12 mouse cellular contexts compared by ENCODE assay signal in genomic region chr4:120890754-120891440, GRCm38 (mm10). TPM values are rescaled to one million over a fixed set of nuclear protein-coding genes. Genes with fewer than 3 reads are reported as not detected.
DNase-seq lines count a peak whose midpoint lies in the region; ATAC-seq and TF ChIP-seq lines count a peak whose summit lies in the region.
"Had no signal": no experiment of that assay in that cellular context is flagged by ENCODE, and none has a peak within 500 bp of the region (broad histone marks: within the 10 kb centered on the region; RNA-seq: fewer than 3 reads in every experiment).

No protein-coding gene starts in this region.

- peak; percentile 96 for DNase-seq in cerebellum, adult 11-12 months
- DNase-seq in embryonic facial prominence, embryonic 14.5 days (ENCODE audit: low spot score): peak; percentile 80
- DNase-seq in limb, embryonic 14.5 days (ENCODE audit: low spot score): peak; percentile 7
- DNase-seq in adrenal gland, postnatal 25 days: no peak
- no peak for DNase-seq in T-cell, adult 2 months (ENCODE audit: low spot score)
- DNase-seq: adrenal gland, postnatal 36 days; gastrocnemius, adult 2 months had no signal

- 55% methylated on average over 11 of the region's 11 CpGs for WGBS in forebrain, embryonic 12.5 days
- 57% methylated on average over 11 of the region's 11 CpGs for WGBS in forebrain, embryonic 15.5 days
- 54% methylated on average over 11 of the region's 11 CpGs for WGBS in embryonic facial prominence, embryonic 14.5 days
- WGBS in limb, embryonic 14.5 days: 42% methylated on average over 11 of the region's 11 CpGs

- no peak for TF ChIP-seq POLR2A in limb, embryonic 14.5 days (IDR thresholded peaks at IDR 0.05; ENCODE audit: borderline replicate concordance, extremely low read depth, insufficient read depth, insufficient read length)

- no peak overlapping the region for H3K4me2 ChIP-seq in forebrain, embryonic 12.5 days
- no peak overlapping the region for H3K4me2 ChIP-seq in forebrain, embryonic 15.5 days (replicated peaks)
- no peak overlapping the region for H3K4me2 ChIP-seq in embryonic facial prominence, embryonic 14.5 days (ENCODE audit: low read depth, low read length)
- H3K4me2 ChIP-seq in limb, embryonic 14.5 days (replicated peaks; ENCODE audit: low read depth, low read length, severe bottlenecking): no peak overlapping the region

- no peak overlapping the region for H3K4me3 ChIP-seq in forebrain, embryonic 12.5 days (replicated peaks)
- no peak overlapping the region for H3K4me3 ChIP-seq in forebrain, embryonic 15.5 days
- H3K4me3 ChIP-seq in embryonic facial prominence, embryonic 14.5 days (ENCODE audit: low read depth, low read length): no peak overlapping the region
- no peak overlapping the region for H3K4me3 ChIP-seq in limb, embryonic 14.5 days (replicated peaks; ENCODE audit: low read length)
- H3K4me3 ChIP-seq: gastrocnemius, adult 2 months had no signal

- peaks cover 17% of the 10 kb centered on the region for H3K4me1 ChIP-seq in forebrain, embryonic 12.5 days
- H3K4me1 ChIP-seq in forebrain, embryonic 15.5 days: peaks cover 4% of the 10 kb centered on the region
- H3K4me1 ChIP-seq in embryonic facial prominence, embryonic 14.5 days (ENCODE audit: control insufficient read depth, insufficient read depth, low read length): peaks cover 7% of the 10 kb centered on the region; the same call in 1 of the 2 replicates
- H3K4me1 ChIP-seq in limb, embryonic 14.5 days (ENCODE audit: control insufficient read depth, insufficient read depth, low read length): peaks cover 2% of the 10 kb centered on the region; the same call in 1 of the 2 replicates

- H3K27me3 ChIP-seq in forebrain, embryonic 12.5 days: no peaks in the 10 kb centered on the region; the same call in 1 of the 2 replicates
- H3K27me3 ChIP-seq in forebrain, embryonic 15.5 days: no peaks in the 10 kb centered on the region
- H3K27me3 ChIP-seq in embryonic facial prominence, embryonic 14.5 days (replicated peaks; ENCODE audit: control insufficient read depth, insufficient read depth, low read length): no peaks in the 10 kb centered on the region
- no peaks in the 10 kb centered on the region for H3K27me3 ChIP-seq in limb, embryonic 14.5 days (ENCODE audit: control insufficient read depth, insufficient read depth, low read length)
- H3K27me3 ChIP-seq: Patski had no signal

- no peak overlapping the region for H3K9ac ChIP-seq in forebrain, embryonic 12.5 days
- H3K9ac ChIP-seq in forebrain, embryonic 15.5 days (replicated peaks): no peak overlapping the region
- H3K9ac ChIP-seq in embryonic facial prominence, embryonic 14.5 days (ENCODE audit: low read depth, low read length): no peak overlapping the region
- no peak overlapping the region for H3K9ac ChIP-seq in limb, embryonic 14.5 days (ENCODE audit: low read depth, low read length, severe bottlenecking)

- peak; percentile 52 for ATAC-seq in forebrain, embryonic 12.5 days (ENCODE audit: low FRiP score)
- ATAC-seq in forebrain, embryonic 15.5 days (replicated peaks): no peak
- ATAC-seq in embryonic facial prominence, embryonic 14.5 days (ENCODE audit: low read depth): peak; percentile 67; the same call in 1 of the 2 replicates
- ATAC-seq in limb, embryonic 14.5 days (ENCODE audit: low FRiP score, low read depth): peak; percentile 70
- no peak for ATAC-seq in granulocyte monocyte progenitor cell, adult 5-6 weeks (replicated peaks; ENCODE audit: poor library complexity, severe bottlenecking)
- ATAC-seq: Patski had no signal

- H3K9me3 ChIP-seq in forebrain, embryonic 12.5 days: no peaks in the 10 kb centered on the region
- no peaks in the 10 kb centered on the region for H3K9me3 ChIP-seq in forebrain, embryonic 15.5 days
- H3K9me3 ChIP-seq in embryonic facial prominence, embryonic 14.5 days (ENCODE audit: control insufficient read depth, low read length): no peaks in the 10 kb centered on the region
- H3K9me3 ChIP-seq in limb, embryonic 14.5 days (ENCODE audit: control insufficient read depth, low read length): no peaks in the 10 kb centered on the region

- H3K36me3 ChIP-seq in forebrain, embryonic 12.5 days (replicated peaks): no peaks in the 10 kb centered on the region
- H3K36me3 ChIP-seq in forebrain, embryonic 15.5 days: no peaks in the 10 kb centered on the region
- H3K36me3 ChIP-seq in embryonic facial prominence, embryonic 14.5 days (ENCODE audit: control insufficient read depth, insufficient read depth, low read length): no peaks in the 10 kb centered on the region
- no peaks in the 10 kb centered on the region for H3K36me3 ChIP-seq in limb, embryonic 14.5 days (ENCODE audit: control insufficient read depth, insufficient read depth, low read length)

- H3K27ac ChIP-seq in forebrain, embryonic 12.5 days: no peak overlapping the region; the same call in 1 of the 2 replicates
- H3K27ac ChIP-seq in forebrain, embryonic 15.5 days (replicated peaks): no peak overlapping the region
- no peak overlapping the region for H3K27ac ChIP-seq in embryonic facial prominence, embryonic 14.5 days (replicated peaks; ENCODE audit: low read depth, low read length)
- no peak overlapping the region for H3K27ac ChIP-seq in limb, embryonic 14.5 days (replicated peaks; ENCODE audit: low read depth, low read length)
- H3K27ac ChIP-seq: gastrocnemius, adult 2 months; kidney, postnatal 0 days had no signal

RNA-seq across cellular contexts. Expression of gene Exo5, which starts 33.9 kb away (rescaled TPM):
- polyA plus RNA-seq in forebrain, embryonic 12.5 days (2016; fragmentation: Nextera tagmentation; extraction: Ambion mirVana): 36.3 and 38.3 TPM in 2 replicates
- polyA plus RNA-seq in forebrain, embryonic 15.5 days (2015; fragmentation: Nextera tagmentation; extraction: Ambion mirVana): 43.4 and 46.3 TPM in 2 replicates
- polyA plus RNA-seq in embryonic facial prominence, embryonic 14.5 days (2014; fragmentation: Nextera tagmentation; extraction: Ambion mirVana): 16.7 and 22.2 TPM in 2 replicates
- polyA plus RNA-seq in limb, embryonic 14.5 days (2012; rRNA removed): 19.5 and 25.4 TPM in 2 replicates
- 24.8 and 25.2 TPM in 2 replicates for polyA plus RNA-seq in limb, embryonic 14.5 days (2014; fragmentation: Nextera tagmentation; extraction: Ambion mirVana)
- total RNA-seq in adrenal gland, postnatal 25 days (2021): 11.6 and 12.9 TPM in 2 replicates
- 15.4 and 17.6 TPM in 2 replicates for total RNA-seq in granulocyte monocyte progenitor cell, adult 5-6 weeks (2014; fragmentation: Nextera tagmentation)
- 16.4 and 18.1 TPM in 2 replicates for total RNA-seq in granulocyte monocyte progenitor cell, adult 5-6 weeks (2017)

RNA-seq across cellular contexts. Expression of gene Rims3, which starts 36.3 kb away (rescaled TPM):
- polyA plus RNA-seq in forebrain, embryonic 12.5 days (2016; fragmentation: Nextera tagmentation; extraction: Ambion mirVana): 6.2 and 7.3 TPM in 2 replicates
- polyA plus RNA-seq in forebrain, embryonic 15.5 days (2015; fragmentation: Nextera tagmentation; extraction: Ambion mirVana): 9.3 and 10.7 TPM in 2 replicates
- polyA plus RNA-seq in embryonic facial prominence, embryonic 14.5 days (2014; fragmentation: Nextera tagmentation; extraction: Ambion mirVana): 3.4 and 3.9 TPM in 2 replicates
- 0.75 and 0.77 TPM in 2 replicates for polyA plus RNA-seq in limb, embryonic 14.5 days (2012; rRNA removed)
- polyA plus RNA-seq in limb, embryonic 14.5 days (2014; fragmentation: Nextera tagmentation; extraction: Ambion mirVana): 0.55 and 0.57 TPM in 2 replicates
- total RNA-seq in adrenal gland, postnatal 25 days (2021): 6.4 and 11.1 TPM in 2 replicates
- not detected in 2 replicates for total RNA-seq in granulocyte monocyte progenitor cell, adult 5-6 weeks (2014; fragmentation: Nextera tagmentation)
- total RNA-seq in granulocyte monocyte progenitor cell, adult 5-6 weeks (2017): not detected in 2 replicates
- polyA plus RNA-seq: Patski had no signal

RNA-seq across cellular contexts. Expression of gene Nfyc, which starts 59.5 kb away (rescaled TPM):
- 110 and 117 TPM in 2 replicates for polyA plus RNA-seq in forebrain, embryonic 12.5 days (2016; fragmentation: Nextera tagmentation; extraction: Ambion mirVana)
- polyA plus RNA-seq in forebrain, embryonic 15.5 days (2015; fragmentation: Nextera tagmentation; extraction: Ambion mirVana): 95.4 and 98.5 TPM in 2 replicates
- polyA plus RNA-seq in embryonic facial prominence, embryonic 14.5 days (2014; fragmentation: Nextera tagmentation; extraction: Ambion mirVana): 90.5 and 101 TPM in 2 replicates
- polyA plus RNA-seq in limb, embryonic 14.5 days (2012; rRNA removed): 170 and 245 TPM in 2 replicates
- 108 and 112 TPM in 2 replicates for polyA plus RNA-seq in limb, embryonic 14.5 days (2014; fragmentation: Nextera tagmentation; extraction: Ambion mirVana)
- 62.8 and 68.9 TPM in 2 replicates for total RNA-seq in adrenal gland, postnatal 25 days (2021)
- total RNA-seq in granulocyte monocyte progenitor cell, adult 5-6 weeks (2014; fragmentation: Nextera tagmentation): 24.9 and 53.4 TPM in 2 replicates
- total RNA-seq in granulocyte monocyte progenitor cell, adult 5-6 weeks (2017): 45.1 and 61.6 TPM in 2 replicates

Comparison
In these comparisons a context has a peak if more than half of its experiments do, and no peak if none do; other contexts are left out.
1. ATAC-seq: peak in forebrain, embryonic 12.5 days (single experiment), embryonic facial prominence, embryonic 14.5 days (single experiment) and limb, embryonic 14.5 days (single experiment); none in forebrain, embryonic 15.5 days (single experiment) and granulocyte monocyte progenitor cell, adult 5-6 weeks (single experiment).
2. DNase-seq: peak in cerebellum, adult 11-12 months (single experiment), embryonic facial prominence, embryonic 14.5 days (single experiment) and limb, embryonic 14.5 days (single experiment); none in adrenal gland, postnatal 25 days (single experiment) and T-cell, adult 2 months (single experiment).